Comparison of ENCODE assay signal across 24 mouse cellular contexts in genomic region chr12:53147696-53148095, GRCm38 (mm10).
"Had no signal": no experiment of that assay in that cellular context is flagged by ENCODE, and none has a peak within 500 bp of the region (broad histone marks: within the 10 kb centered on the region; RNA-seq: fewer than 3 reads in every experiment).

No protein-coding gene starts in this region.

- H3K9ac ChIP-seq: heart, embryonic 13.5 days; heart, embryonic 15.5 days; hindbrain, embryonic 13.5 days; hindbrain, embryonic 15.5 days; kidney, embryonic 15.5 days; limb, embryonic 13.5 days; limb, embryonic 15.5 days; liver, embryonic 13.5 days had no signal

- H3K27me3 ChIP-seq: heart, embryonic 13.5 days; heart, embryonic 15.5 days; hindbrain, embryonic 13.5 days; hindbrain, embryonic 15.5 days; kidney, embryonic 15.5 days; limb, embryonic 13.5 days; limb, embryonic 15.5 days; liver, embryonic 13.5 days had no signal

- H3K27ac ChIP-seq: heart, embryonic 15.5 days; hindbrain, embryonic 13.5 days; hindbrain, embryonic 15.5 days; hindbrain, postnatal 0 days; kidney, embryonic 15.5 days; kidney, postnatal 0 days; limb, embryonic 13.5 days; limb, embryonic 15.5 days; liver, embryonic 13.5 days had no signal

- H3K4me3 ChIP-seq: heart, embryonic 13.5 days; heart, embryonic 15.5 days; hindbrain, embryonic 13.5 days; hindbrain, embryonic 15.5 days; kidney, embryonic 15.5 days; limb, embryonic 13.5 days; limb, embryonic 15.5 days; liver, embryonic 13.5 days had no signal

- H3K4me2 ChIP-seq: heart, embryonic 15.5 days; hindbrain, embryonic 13.5 days; hindbrain, embryonic 15.5 days; kidney, embryonic 15.5 days; limb, embryonic 13.5 days; limb, embryonic 15.5 days; liver, embryonic 13.5 days had no signal

- H3K36me3 ChIP-seq: hindbrain, embryonic 15.5 days; kidney, embryonic 15.5 days; limb, embryonic 13.5 days; limb, embryonic 15.5 days; liver, embryonic 13.5 days had no signal

- H3K9me3 ChIP-seq: heart, embryonic 15.5 days; hindbrain, embryonic 13.5 days; hindbrain, embryonic 15.5 days; kidney, embryonic 15.5 days; limb, embryonic 15.5 days; liver, embryonic 13.5 days had no signal

- DNase-seq: gastrocnemius, postnatal 14 days; gastrocnemius, postnatal 36 days; heart, adult 18-20 months; heart, postnatal 14 days; heart, postnatal 36 days; kidney, adult 11 months; kidney, adult 2 months; kidney, adult 9 months; kidney, postnatal 14 days; kidney, postnatal 36 days; layer of hippocampus, adult 9-11 months; layer of hippocampus, postnatal 36 days; left cerebral cortex, postnatal 4 days; liver, embryonic 13.5 days had no signal

- ATAC-seq: hindbrain, postnatal 0 days; intestine, embryonic 16.5 days had no signal

- H3K4me1 ChIP-seq: heart, embryonic 15.5 days; kidney, embryonic 15.5 days; limb, embryonic 13.5 days; liver, embryonic 13.5 days had no signal
